Mouse (Mus musculus) olfactory bulb, adult 2 months (tissue): Measurements from ENCODE around the gene Fat3. TPM values are rescaled to one million over a fixed set of nuclear protein-coding genes. Genes with fewer than 3 reads are reported as not detected.

ENCODE experiments used
- H3K27ac ChIP-seq: fragments of 200-500 bp; 2 replicates; pipeline ENCODE4 v1.5.1; 2012; ENCODE audit warnings: low read depth, low read length; ENCODE audit not compliant: insufficient read depth
- H3K4me1 ChIP-seq: fragments of 200-500 bp; 2 replicates; pipeline ENCODE4 v1.6.1; 2012; ENCODE audit warnings: low read length; ENCODE audit not compliant: control insufficient read depth, insufficient read depth
- H3K4me3 ChIP-seq: fragments of 200-500 bp; 2 replicates; pipeline ENCODE4 v1.5.1; 2012; ENCODE audit warnings: mild to moderate bottlenecking, low read depth, low read length, moderate library complexity; ENCODE audit not compliant: insufficient read depth
- CTCF ChIP-seq: fragments of 200-500 bp; IDR thresholded peaks from 2 replicates; pipeline ENCODE4 v1.5.1; 2012; ENCODE audit warnings: low read depth, mild to moderate bottlenecking, low read length, moderate library complexity; ENCODE audit not compliant: insufficient read depth
- POLR2A ChIP-seq: fragments of 200-500 bp; IDR thresholded peaks from 2 replicates; pipeline ENCODE4 v1.6.1; 2012; ENCODE audit warnings: mild to moderate bottlenecking, low read depth, low read length, moderate library complexity; ENCODE audit not compliant: insufficient read depth
- WGBS: fragments of 180-500 bp; shearing (Covaris S2); methylation state at CpG from one replicate; pipeline ENCODE4 v1.1.7; 2018; 5-methylcytosine and 5-hydroxymethylcytosine counted together
- polyA plus RNA-seq: library from polyadenylated mRNA; stranded (reverse); fragments of >200 nt; gene quantifications from 2 replicates; pipeline ENCODE4 v1.2.4, GENCODE M21; 2012; ENCODE audit warnings: low replicate concordance; ENCODE audit not compliant: missing spikeins, insufficient read depth, insufficient read length

Gene Fat3
- polyA plus RNA-seq, 1 experiment, result not detected

DNA sequence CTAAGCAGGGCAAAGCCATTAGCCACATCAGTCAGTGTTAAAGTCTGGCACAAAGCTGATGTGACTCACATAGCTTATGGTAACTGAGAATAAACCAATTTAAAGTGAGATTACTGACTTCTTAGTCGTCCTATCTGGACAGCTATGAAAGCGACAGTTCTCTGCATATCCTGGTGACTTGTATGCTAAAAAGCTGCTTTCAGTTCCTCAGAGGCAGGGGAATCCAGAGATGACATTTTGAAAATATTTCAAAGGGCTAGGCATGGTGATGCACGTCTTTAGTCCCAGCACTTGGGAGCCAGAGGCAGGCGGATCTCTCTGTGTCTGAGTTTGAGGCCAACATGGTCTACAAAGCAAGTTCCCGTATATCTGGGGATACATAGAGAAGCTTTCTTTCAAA is 272.2 kb downstream of the Fat3 start:
- TF ChIP-seq POLR2A (no peak), CTCF (no peak)
- no peak overlapping the region for H3K27ac ChIP-seq
- no peaks in the 10 kb centered on the region for H3K4me1 ChIP-seq
- H3K4me3 ChIP-seq, result no peak overlapping the region
- WGBS, result 83% methylated on average over 5 of the region's 5 CpGs

DNA sequence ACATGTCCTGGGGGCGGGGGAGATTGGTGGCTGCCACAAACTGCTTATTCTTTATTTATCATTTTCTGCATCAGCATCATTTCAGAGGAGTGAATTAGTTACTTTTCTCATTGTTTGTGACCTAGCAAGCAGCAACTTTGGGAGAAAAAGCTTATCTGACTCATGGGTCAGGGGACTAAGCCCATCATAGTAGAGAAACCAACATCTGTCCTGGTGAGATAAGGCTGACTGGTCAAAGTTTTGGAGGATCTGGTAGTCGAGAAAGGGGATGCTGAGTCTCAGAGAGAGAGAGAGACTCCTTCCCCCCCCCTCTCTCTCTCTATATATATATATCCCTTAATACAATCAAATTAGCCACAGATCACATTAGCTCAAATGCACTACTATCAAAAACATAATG is 273.7 kb downstream of the Fat3 start:
- H3K27ac ChIP-seq, result no peak overlapping the region
- no peaks in the 10 kb centered on the region for H3K4me1 ChIP-seq
- no peak overlapping the region for H3K4me3 ChIP-seq
- WGBS, result 85% methylated on average over 2 of the region's 2 CpGs
- TF ChIP-seq POLR2A (no peak), CTCF (no peak)

DNA sequence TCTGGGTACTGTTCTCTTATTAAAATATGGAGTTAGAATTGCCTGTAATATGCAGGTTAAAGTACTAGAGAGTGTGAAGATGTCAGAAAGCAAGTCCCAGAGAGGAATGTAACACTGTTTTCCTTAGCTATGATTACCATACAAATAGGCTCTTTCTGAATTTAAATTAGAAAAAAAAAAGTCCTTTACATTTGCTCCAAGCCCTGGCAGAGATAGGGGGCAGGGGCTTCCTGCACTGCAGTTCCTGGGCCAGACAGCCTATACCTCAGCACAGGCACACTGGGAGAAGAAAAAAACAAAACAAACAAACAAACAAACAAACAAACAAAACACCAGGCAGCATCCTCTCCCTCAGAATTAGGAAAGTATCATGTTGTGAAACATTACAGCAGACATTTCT is 274.5 kb downstream of the Fat3 start:
- H3K4me3 ChIP-seq, result no peak overlapping the region
- no peaks in the 10 kb centered on the region for H3K4me1 ChIP-seq
- no peak for TF ChIP-seq POLR2A
- no peak for TF ChIP-seq CTCF
- H3K27ac ChIP-seq, result no peak overlapping the region

GRCm38 (mm10) chr9:16221885-16222284 is 279.2 kb downstream of the Fat3 start:
- TF ChIP-seq POLR2A, result no peak
- TF ChIP-seq CTCF, result no peak
- Histone ChIP-seq H3K4me1 (no peaks in the 10 kb centered on the region), H3K4me3 (no peak overlapping the region), H3K27ac (no peak overlapping the region)
- WGBS, result 61% methylated on average over 5 of the region's 5 CpGs

- WGBS, result 81% methylated on average over 6 of the region's 6 CpGs
- no peak for TF ChIP-seq CTCF
- TF ChIP-seq POLR2A, result no peak
- no peak overlapping the region for H3K27ac ChIP-seq
These were observed 284.9 kb downstream of the Fat3 start for GRCm38 (mm10) chr9:16216235-16216634.

GRCm38 (mm10) chr9:16214731-16215681 is 286.1 kb downstream of the Fat3 start:
- TF ChIP-seq CTCF (no peak), POLR2A (no peak)
- H3K4me3 ChIP-seq, result no peak overlapping the region
- 67% methylated on average over 7 of the region's 7 CpGs for WGBS
- peaks cover 2% of the 10 kb centered on the region for H3K4me1 ChIP-seq
- H3K27ac ChIP-seq, result no peak overlapping the region

More at GRCm38 (mm10) chr9:16216235-16216634, 284.9 kb downstream of the Fat3 start:
- peaks cover 2% of the 10 kb centered on the region for H3K4me1 ChIP-seq
- no peak overlapping the region for H3K4me3 ChIP-seq

- Histone ChIP-seq H3K27ac (no peak overlapping the region), H3K4me1 (peaks cover 2% of the 10 kb centered on the region), H3K4me3 (no peak overlapping the region)
- no peak for TF ChIP-seq POLR2A
- TF ChIP-seq CTCF, result no peak
- 89% methylated on average over 1 of the region's 1 CpGs for WGBS
These were observed 287.8 kb downstream of the Fat3 start for GRCm38 (mm10) chr9:16213324-16213723.

- H3K27ac ChIP-seq, result no peak overlapping the region
- no peak overlapping the region for H3K4me3 ChIP-seq
- peaks cover 2% of the 10 kb centered on the region for H3K4me1 ChIP-seq
- 68% methylated on average over 3 of the region's 3 CpGs for WGBS
- TF ChIP-seq CTCF (no peak), POLR2A (no peak)
These were observed 288.5 kb downstream of the Fat3 start for GRCm38 (mm10) chr9:16212628-16213027.

DNA sequence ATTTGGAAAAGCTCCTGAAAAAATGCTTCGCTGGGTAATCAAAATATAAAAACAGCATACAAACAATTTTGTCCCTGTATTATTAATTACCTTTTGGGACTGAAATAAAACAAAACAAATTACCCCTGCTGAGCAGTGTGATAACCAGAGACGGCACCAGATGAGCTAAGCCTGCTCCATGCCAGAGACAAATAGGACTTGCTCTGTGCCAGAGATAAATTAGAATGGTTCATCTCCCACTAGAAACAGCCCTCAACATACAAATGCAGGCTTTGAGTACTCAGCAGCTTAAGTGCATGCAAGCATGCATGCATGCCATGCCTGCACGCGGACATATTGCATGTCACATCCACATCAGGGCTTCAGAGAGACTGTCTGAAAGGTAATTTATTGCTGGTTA is 288.9 kb downstream of the Fat3 start:
- WGBS, result 87% methylated on average over 4 of the region's 4 CpGs
- H3K27ac ChIP-seq, result no peak overlapping the region
- peaks cover 2% of the 10 kb centered on the region for H3K4me1 ChIP-seq
- no peak overlapping the region for H3K4me3 ChIP-seq
- TF ChIP-seq CTCF (no peak), POLR2A (no peak)

- Histone ChIP-seq H3K27ac (no peak overlapping the region), H3K4me1 (peaks cover 2% of the 10 kb centered on the region), H3K4me3 (no peak overlapping the region)
- 84% methylated on average over 3 of the region's 3 CpGs for WGBS
- no peak for TF ChIP-seq POLR2A
- TF ChIP-seq CTCF, result no peak
These were observed 289.6 kb downstream of the Fat3 start for GRCm38 (mm10) chr9:16211468-16211867.
